Comparison of ENCODE assay signal across 8 mouse cellular contexts in genomic region chr4:137744433-137744918, GRCm38 (mm10). TPM values are rescaled to one million over a fixed set of nuclear protein-coding genes. Genes with fewer than 3 reads are reported as not detected.
A peak's percentile ranks its signal among the peaks of the same experiment; 100 is the strongest.
DNase-seq lines count a peak whose midpoint lies in the region; ATAC-seq and TF ChIP-seq lines count a peak whose summit lies in the region.
"Had no signal": no experiment of that assay in that cellular context is flagged by ENCODE, and none has a peak within 500 bp of the region (broad histone marks: within the 10 kb centered on the region; RNA-seq: fewer than 3 reads in every experiment).

No protein-coding gene starts in this region.

- WGBS in kidney, embryonic 15.5 days = 69% methylated on average over 13 of the region's 13 CpGs

- H3K9ac ChIP-seq in kidney, embryonic 15.5 days = no peak overlapping the region
- H3K9ac ChIP-seq in CH12.LX (ENCODE audit: insufficient read depth, low read depth) (no peak overlapping the region), MEL (ENCODE audit: control insufficient read depth, low read depth, low read length, poor library complexity, severe bottlenecking) (no peak overlapping the region)
- H3K9ac ChIP-seq: limb, embryonic 12.5 days had no signal

- no peaks in the 10 kb centered on the region for H3K36me3 ChIP-seq in kidney, embryonic 15.5 days
- H3K36me3 ChIP-seq in CH12.LX (replicated peaks in 1 of 2; ENCODE audit: control insufficient read depth in 1 of 2, insufficient read depth in 1 of 2, low read length in 1 of 2) = peaks cover 59 to 89% of the 10 kb centered on the region in 2 experiments
- peaks cover 0 to 7% of the 10 kb centered on the region in 2 experiments; a peak in 2 of 4 replicates for H3K36me3 ChIP-seq in MEL (ENCODE audit: control insufficient read depth in 1 of 2, insufficient read depth in 2 of 2, low read length in 2 of 2)
- H3K36me3 ChIP-seq: limb, embryonic 12.5 days had no signal

- H3K4me1 ChIP-seq in kidney, embryonic 15.5 days = peaks cover 10% of the 10 kb centered on the region
- H3K4me1 ChIP-seq in CH12.LX (ENCODE audit: control insufficient read depth in 1 of 2, insufficient read depth in 2 of 2) (peaks cover 30 to 56% of the 10 kb centered on the region in 2 experiments), MEL (ENCODE audit: control insufficient read depth in 1 of 2, insufficient read depth in 2 of 2, low read length in 2 of 2) (peaks cover 6 to 16% of the 10 kb centered on the region in 2 experiments)

- no peak overlapping the region for H3K4me3 ChIP-seq in kidney, embryonic 15.5 days (replicated peaks)
- H3K4me3 ChIP-seq in CH12.LX (replicated peaks in 1 of 3; ENCODE audit: low read depth in 2 of 3, low read length in 2 of 3, poor library complexity in 1 of 3) = no peak overlapping the region
- no peak overlapping the region for H3K4me3 ChIP-seq in MEL (ENCODE audit: control insufficient read depth in 1 of 2, insufficient read depth in 1 of 2, low read depth in 2 of 2, low read length in 2 of 2)
- H3K4me3 ChIP-seq: limb, embryonic 12.5 days had no signal

- TF ChIP-seq CTCF in CH12.LX (conservative IDR thresholded peaks at IDR 0.05 in 1 of 2, IDR thresholded peaks at IDR 0.05 in 1 of 2; ENCODE audit: low read depth in 2 of 2, low read length in 2 of 2) = peak; percentile 49 to 62; a peak in 3 of 4 replicates
- TF ChIP-seq CTCF in MEL (IDR thresholded peaks at IDR 0.05 in 2 of 3, conservative IDR thresholded peaks at IDR 0.05 in 1 of 3; ENCODE audit: control insufficient read depth in 1 of 3, insufficient read depth in 1 of 3, low read depth in 2 of 3, low read length in 3 of 3, poor library complexity in 1 of 3, severe bottlenecking in 1 of 3) = peak; percentile 75 to 87 (median 85)

- no peaks in the 10 kb centered on the region for H3K9me3 ChIP-seq in kidney, embryonic 15.5 days (replicated peaks)
- H3K9me3 ChIP-seq in CH12.LX (replicated peaks; ENCODE audit: low read length) (no peaks in the 10 kb centered on the region), MEL (replicated peaks; ENCODE audit: insufficient read depth, low read length) (no peaks in the 10 kb centered on the region)
- H3K9me3 ChIP-seq: limb, embryonic 12.5 days had no signal

- dilution Hi-C loops in CH12.LX (cut with MboI; ENCODE audit: extremely low pct_ligation_motif_present, extremely low pct_unique_long_range_greater_than_20kb, low sequenced_read_pairs) = no loop called here

- no peaks in the 10 kb centered on the region for H3K27me3 ChIP-seq in kidney, embryonic 15.5 days
- H3K27me3 ChIP-seq in CH12.LX (replicated peaks) (no peaks in the 10 kb centered on the region), MEL (ENCODE audit: control insufficient read depth in 1 of 2, insufficient read depth in 2 of 2, low read length in 2 of 2) (no peaks in the 10 kb centered on the region)
- H3K27me3 ChIP-seq: limb, embryonic 12.5 days had no signal

- DNase-seq in kidney, postnatal 10 days = peak; percentile 48
- peak; percentile 33 for DNase-seq in CH12.LX (ENCODE audit: extremely low read depth)
- DNase-seq in MEL (ENCODE audit: low read depth, low spot score) = peak; percentile 59
- peak; percentile 41 for DNase-seq in heart, postnatal 4 days
- DNase-seq in frontal cortex, postnatal 25 days (ENCODE audit: low spot score in 2 of 2) = no peak
- DNase-seq in ovary, postnatal 14 days (ENCODE audit: low spot score) = no peak

- no peak overlapping the region for H3K4me2 ChIP-seq in kidney, embryonic 15.5 days
- H3K4me2 ChIP-seq in CH12.LX (ENCODE audit: insufficient read depth, low read depth, poor library complexity, severe bottlenecking) = no peak overlapping the region
- H3K4me2 ChIP-seq: limb, embryonic 12.5 days had no signal

- TF ChIP-seq POLR2A in CH12.LX (IDR thresholded peaks at IDR 0.05; ENCODE audit: low read depth, low read length) (no peak), MEL (IDR thresholded peaks at IDR 0.05; ENCODE audit: control insufficient read depth in 1 of 2, insufficient read depth in 1 of 2, low read depth in 1 of 2, low read length in 2 of 2, poor library complexity in 1 of 2) (no peak)

- no peak; the same call in 1 of the 2 replicates for TF ChIP-seq RAD21 in CH12.LX (IDR thresholded peaks at IDR 0.05; ENCODE audit: low read depth, low read length)
- TF ChIP-seq RAD21 in MEL (IDR thresholded peaks at IDR 0.05; ENCODE audit: low read depth, low read length) = peak; percentile 33

- in situ Hi-C loops in CH12.LX (cut with MboI; ENCODE audit: low pct_ligation_motif_present, low pct_unique_long_range_greater_than_20kb, low sequenced_read_pairs) = no loop called here

- TF ChIP-seq EP300 in CH12.LX (IDR thresholded peaks at IDR 0.05; ENCODE audit: low read length) (no peak), MEL (IDR thresholded peaks at IDR 0.05; ENCODE audit: low read depth in 1 of 2, low read length in 2 of 2) (no peak)

- H3K27ac ChIP-seq in kidney, embryonic 15.5 days = no peak overlapping the region
- H3K27ac ChIP-seq in CH12.LX (ENCODE audit: insufficient read depth, low read depth) (no peak overlapping the region), MEL (ENCODE audit: control insufficient read depth, low read depth, low read length) (no peak overlapping the region)
- H3K27ac ChIP-seq: limb, embryonic 12.5 days had no signal

- H3K79me2 ChIP-seq in CH12.LX (replicated peaks; ENCODE audit: control insufficient read depth, extremely low read depth, insufficient read depth, poor library complexity, severe bottlenecking) (no peaks in the 10 kb centered on the region), MEL (ENCODE audit: control insufficient read depth, insufficient read depth, low read length, poor library complexity) (no peaks in the 10 kb centered on the region)

- ATAC-seq in kidney, embryonic 15.5 days (replicated peaks; ENCODE audit: low FRiP score) = no peak

TF ChIP-seq in CH12.LX, 34 proteins besides CTCF, POLR2A, EP300 and RAD21:
- TF ChIP-seq ETS1 (conservative IDR thresholded peaks at IDR 0.05; ENCODE audit: low read depth, low read length) (no peak), ZC3H11A (IDR thresholded peaks at IDR 0.05; ENCODE audit: low read depth, low read length) (no peak), SMC3 (IDR thresholded peaks at IDR 0.05; ENCODE audit: low read depth, low read length) (peak; percentile 42), E2F4 (IDR thresholded peaks at IDR 0.05; ENCODE audit: insufficient replicate concordance, low read depth, low read length) (no peak), ZKSCAN1 (IDR thresholded peaks at IDR 0.05; ENCODE audit: borderline replicate concordance, low read depth, low read length) (no peak), MAZ (IDR thresholded peaks at IDR 0.05; ENCODE audit: low read depth, low read length) (no peak), USF2 (conservative IDR thresholded peaks at IDR 0.05; ENCODE audit: low read depth, low read length) (no peak), MXI1 (IDR thresholded peaks at IDR 0.05; ENCODE audit: low read depth, low read length) (no peak), IRF4 (IDR thresholded peaks at IDR 0.05; ENCODE audit: low read depth, low read length) (0 out of 2 replicates have a peak, but pooled peaks have one; percentile 10), RCOR1 (conservative IDR thresholded peaks at IDR 0.05; ENCODE audit: low read depth, low read length) (no peak), SIN3A (IDR thresholded peaks at IDR 0.05; ENCODE audit: low read length) (no peak), TBP (conservative IDR thresholded peaks at IDR 0.05; ENCODE audit: low read depth, low read length) (no peak), MAFK (IDR thresholded peaks at IDR 0.05; ENCODE audit: insufficient replicate concordance, low read length) (no peak)
TF ChIP-seq in CH12.LX: peak in this region for 2.

TF ChIP-seq in MEL, 35 proteins besides CTCF, POLR2A, EP300 and RAD21:
- no peak for TF ChIP-seq GABPA (IDR thresholded peaks at IDR 0.05; ENCODE audit: low read depth, low read length)
- TF ChIP-seq SMC3 (IDR thresholded peaks at IDR 0.05; ENCODE audit: low read depth, low read length) = peak; percentile 69
- no peak for TF ChIP-seq ZNF384 (IDR thresholded peaks at IDR 0.05; ENCODE audit: low read depth, low read length)
- TF ChIP-seq ZC3H11A (IDR thresholded peaks at IDR 0.05; ENCODE audit: low read depth, low read length) = peak; percentile 20; the same call in 1 of the 2 replicates

RNA-seq across cellular contexts. Expression of gene Alpl, which starts 51.7 kb away (rescaled TPM):
- polyA plus RNA-seq in kidney, embryonic 15.5 days (2015; fragmentation: Nextera tagmentation; extraction: Ambion mirVana) = 12.9 and 25.3 TPM in 2 replicates
- total RNA-seq in CH12.LX (2012; rRNA removed) (115 and 130 TPM in 2 replicates), CH12.LX (2014; rRNA removed) (62.9 and 65.7 TPM in 2 replicates), MEL (2012; rRNA removed) (not detected in 2 replicates)
- polyA plus RNA-seq in CH12.LX (2012; ENCODE audit: insufficient read length, low read depth) (152 and 164 TPM in 2 replicates), MEL (2012; ENCODE audit: insufficient read depth in 1 of 2, insufficient read length in 2 of 2, low read depth in 1 of 2, low replicate concordance in 2 of 2, missing spikeins in 1 of 2) (not detected)
- total RNA-seq in heart, postnatal 4 days (2021) = 1 to 10 TPM; 8.9 to 9.0 TPM

Comparison
In these comparisons a context has a peak if more than half of its experiments do, and no peak if none do; other contexts are left out.
1. DNase-seq: peak in kidney, postnatal 10 days (single experiment), CH12.LX (single experiment), MEL (single experiment) and heart, postnatal 4 days (single experiment); none in frontal cortex, postnatal 25 days (0 of 2) and ovary, postnatal 14 days (single experiment).
2. RNA of gene Alpl, which starts 51.7 kb away (total RNA-seq): 62.9 to 130 TPM in CH12.LX; 8.9 to 9.0 TPM in heart, postnatal 4 days and not detected in MEL; every median in the first group is over 4 times any median in the second.